Mouse (Mus musculus) midbrain, embryonic 13.5 days (tissue): ENCODE measurements around the gene Olfr747. TPM values are rescaled to one million over a fixed set of nuclear protein-coding genes. Genes with fewer than 3 reads are reported as not detected.
"Not testable (repeated sequence)": the region's sequence is repeated elsewhere in the genome, so short reads cannot be mapped to it uniquely, and the experiment has no call there.

Experiments
- ATAC-seq: fragments of 200-750 bp; cut with Nextera tagmentation; 2 replicates; pipeline ENCODE4 v1.8.0; 2017; ENCODE audit warnings: mild to moderate bottlenecking, moderate TSS enrichment, moderate library complexity
- H3K27ac ChIP-seq: fragments of 300-500 bp; sonication (generic); 2 replicates; pipeline ENCODE4 v1.5.1; 2015; ENCODE audit warnings: inconsistent platforms, mild to moderate bottlenecking, moderate library complexity
- H3K27me3 ChIP-seq: fragments of 300-500 bp; sonication (generic); 2 replicates; pipeline ENCODE4 v1.6.1; 2015; ENCODE audit warnings: mild to moderate bottlenecking, inconsistent platforms
- H3K36me3 ChIP-seq: fragments of 300-500 bp; sonication (generic); 2 replicates; pipeline ENCODE4 v1.6.1; 2015; ENCODE audit warnings: mild to moderate bottlenecking, inconsistent platforms
- H3K4me1 ChIP-seq: fragments of 300-500 bp; sonication (generic); replicated peaks from 2 replicates; pipeline ENCODE4 v1.6.1; 2015; ENCODE audit warnings: inconsistent platforms
- H3K4me2 ChIP-seq: fragments of 300-500 bp; sonication (generic); replicated peaks from 2 replicates; pipeline ENCODE4 v1.6.1; 2015; ENCODE audit warnings: moderate library complexity, mild to moderate bottlenecking, inconsistent platforms
- H3K4me3 ChIP-seq: fragments of 300-500 bp; sonication (generic); replicated peaks from 2 replicates; pipeline ENCODE4 v1.5.1; 2015; ENCODE audit warnings: mild to moderate bottlenecking, inconsistent platforms
- H3K9ac ChIP-seq: fragments of 300-500 bp; sonication (generic); replicated peaks from 2 replicates; pipeline ENCODE4 v1.6.1; 2015; ENCODE audit warnings: mild to moderate bottlenecking, inconsistent platforms
- H3K9me3 ChIP-seq: fragments of 300-500 bp; sonication (generic); 2 replicates; pipeline ENCODE4 v1.6.1; 2016; ENCODE audit warnings: mild to moderate bottlenecking, inconsistent platforms
- WGBS: fragments of 180-500 bp; shearing (Covaris S2); methylation state at CpG from one replicate; pipeline ENCODE4 v1.1.7; 2015; 5-methylcytosine and 5-hydroxymethylcytosine counted together
- polyA plus RNA-seq: library from polyadenylated mRNA; unstranded; fragments of >200 nt; fragmentation: Nextera tagmentation; extraction: Ambion mirVana; gene quantifications from 2 replicates; pipeline ENCODE4 v1.2.1, GENCODE M21; 2015

Gene Olfr747
- not detected in 2 replicates for polyA plus RNA-seq

DNA sequence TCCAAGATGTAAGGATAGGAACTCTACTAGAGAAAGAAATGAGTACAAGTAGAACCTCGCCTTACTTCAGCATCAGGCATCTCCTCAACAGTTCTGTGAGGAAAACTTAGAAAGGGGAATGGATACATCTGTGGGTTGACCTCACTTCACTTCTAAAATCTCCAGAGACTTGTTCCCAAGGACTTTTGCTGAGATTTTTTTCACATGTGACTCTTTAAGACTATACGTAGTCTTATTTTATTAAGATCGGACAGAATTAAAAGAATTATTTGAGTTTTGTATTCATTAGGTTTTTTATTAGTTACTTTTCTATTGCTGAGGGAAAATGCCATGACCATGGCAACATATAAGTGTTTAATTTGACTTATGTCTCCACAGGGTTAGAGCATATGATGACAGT lies at the start of gene Olfr747:
Gene Olfr747 (minus strand): TSS at position 101 of the 400 bp plus-strand sequence.
- 90% methylated on average over 3 of the region's 3 CpGs for WGBS

GRCm38 (mm10) chr14:50741584-50741983 lies 48.6 kb upstream of the Olfr747 start:
- no peak for ATAC-seq

More for the DNA sequence above, at the start of gene Olfr747:
- no peaks in the 10 kb centered on the region for H3K9me3 ChIP-seq
- no peaks in the 10 kb centered on the region for H3K27me3 ChIP-seq
- H3K36me3 ChIP-seq, result no peaks in the 10 kb centered on the region
- H3K4me1 ChIP-seq, result no peaks in the 10 kb centered on the region
- no peak within 1 kb of the TSS for H3K9ac ChIP-seq
- no peak within 1 kb of the TSS for H3K4me3 ChIP-seq
- H3K27ac ChIP-seq, result no peak within 1 kb of the TSS
- no peak within 1 kb of the TSS for H3K4me2 ChIP-seq
- no peak for ATAC-seq

GRCm38 (mm10) chr14:50740334-50740733 lies 47.3 kb upstream of the Olfr747 start:
- H3K27ac ChIP-seq, result no peak overlapping the region
- H3K27me3 ChIP-seq, result no peaks in the 10 kb centered on the region
- no peaks in the 10 kb centered on the region for H3K9me3 ChIP-seq
- WGBS, result 79% methylated on average over 2 of the region's 2 CpGs
- no peak overlapping the region for H3K9ac ChIP-seq
- no peaks in the 10 kb centered on the region for H3K4me1 ChIP-seq
- H3K36me3 ChIP-seq, result no peaks in the 10 kb centered on the region
- H3K4me3 ChIP-seq, result no peak overlapping the region
- no peak overlapping the region for H3K4me2 ChIP-seq
- ATAC-seq, result no peak

More at GRCm38 (mm10) chr14:50741584-50741983, 48.6 kb upstream of the Olfr747 start:
- WGBS, result 68% methylated on average over 2 of the region's 2 CpGs
- no peak overlapping the region for H3K9ac ChIP-seq
- no peaks in the 10 kb centered on the region for H3K27me3 ChIP-seq
- H3K9me3 ChIP-seq, result no peaks in the 10 kb centered on the region
- no peak overlapping the region for H3K4me2 ChIP-seq
- H3K4me1 ChIP-seq, result no peaks in the 10 kb centered on the region
- H3K27ac ChIP-seq, result no peak overlapping the region
- no peaks in the 10 kb centered on the region for H3K36me3 ChIP-seq
- no peak overlapping the region for H3K4me3 ChIP-seq

DNA sequence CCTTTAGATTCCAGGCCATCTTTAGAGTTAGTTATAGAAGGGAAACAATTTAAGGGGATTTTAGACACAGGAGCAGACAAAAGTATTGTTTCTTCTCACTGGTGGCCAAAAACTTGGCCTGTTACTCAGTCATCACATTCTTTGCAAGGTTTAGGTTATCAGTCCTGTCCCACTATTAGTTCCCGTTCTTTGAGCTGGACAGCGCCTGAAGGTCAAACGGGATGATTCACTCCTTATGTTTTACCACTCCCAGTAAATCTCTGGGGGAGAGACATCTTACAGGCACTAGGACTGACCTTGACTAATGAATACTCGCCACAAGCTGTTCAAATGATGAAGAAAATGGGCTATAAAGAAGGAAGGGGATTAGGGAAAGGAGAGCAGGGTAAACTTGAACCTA lies 29.4 kb upstream of the Olfr747 start:
- not testable (repeated sequence) for H3K9ac ChIP-seq, H3K36me3 ChIP-seq, H3K27me3 ChIP-seq, H3K4me2 ChIP-seq, ATAC-seq, H3K4me3 ChIP-seq, H3K9me3 ChIP-seq, H3K27ac ChIP-seq, H3K4me1 ChIP-seq
- WGBS, result 88% methylated on average over 3 of the region's 4 CpGs

- not testable (repeated sequence) for H3K27me3 ChIP-seq, H3K9ac ChIP-seq, H3K36me3 ChIP-seq, H3K4me2 ChIP-seq, H3K4me1 ChIP-seq, H3K9me3 ChIP-seq, H3K4me3 ChIP-seq, H3K27ac ChIP-seq, ATAC-seq
- 92% methylated on average over 15 of the region's 15 CpGs for WGBS
Observed at GRCm38 (mm10) chr14:50719875-50720274, 26.9 kb upstream of the Olfr747 start.

DNA sequence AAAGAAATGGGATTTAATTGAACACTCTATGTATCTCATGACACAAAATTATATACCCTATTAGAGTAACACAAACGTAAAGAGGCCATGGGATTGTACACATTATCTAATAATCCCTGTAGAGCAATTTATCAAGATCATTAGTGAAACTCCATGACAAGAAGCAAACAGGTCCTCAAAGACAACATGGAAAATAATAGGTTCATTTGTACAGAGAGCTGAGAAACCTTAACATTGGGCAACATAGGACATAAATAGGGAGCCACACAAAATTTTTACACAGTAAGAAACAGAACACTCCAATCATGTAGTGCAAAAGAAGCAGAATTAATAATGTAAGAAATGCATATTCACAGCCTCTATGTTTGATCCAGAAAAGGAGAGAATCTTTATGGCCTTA lies 14.1 kb upstream of the Olfr747 start, which contains the start of gene Olfr748:
Gene Olfr748 (plus strand): TSS at position 301 of the 400 bp plus-strand sequence.
- no peak for ATAC-seq
- Histone ChIP-seq H3K27ac (no peak within 1 kb of the TSS), H3K27me3 (no peaks in the 10 kb centered on the region), H3K4me2 (no peak within 1 kb of the TSS), H3K4me1 (no peaks in the 10 kb centered on the region), H3K9ac (no peak within 1 kb of the TSS), H3K36me3 (no peaks in the 10 kb centered on the region), H3K9me3 (no peaks in the 10 kb centered on the region), H3K4me3 (no peak within 1 kb of the TSS)
- WGBS, result 65% methylated on average over 1 of the region's 1 CpGs

GRCm38 (mm10) chr14:50646783-50647182 lies 46.2 kb downstream of the Olfr747 start, which contains the start of gene Olfr746:
Gene Olfr746, plus strand, starts transcription at chr14:50647083.
- Histone ChIP-seq H3K9ac (no peak within 1 kb of the TSS), H3K36me3 (no peaks in the 10 kb centered on the region)

GRCm38 (mm10) chr14:50639088-50639487 lies 53.9 kb downstream of the Olfr747 start, which contains the start of gene Olfr745:
Gene Olfr745, plus strand, starts transcription at chr14:50639388.
- Histone ChIP-seq H3K4me2 (no peak within 1 kb of the TSS), H3K36me3 (no peaks in the 10 kb centered on the region), H3K27ac (no peak within 1 kb of the TSS), H3K9me3 (no peaks in the 10 kb centered on the region), H3K4me1 (no peaks in the 10 kb centered on the region), H3K4me3 (no peak within 1 kb of the TSS), H3K9ac (no peak within 1 kb of the TSS), H3K27me3 (no peaks in the 10 kb centered on the region)
- no peak for ATAC-seq
- 86% methylated on average over 2 of the region's 2 CpGs for WGBS

More at GRCm38 (mm10) chr14:50646783-50647182, 46.2 kb downstream of the Olfr747 start, which contains the start of gene Olfr746:
- H3K4me1 ChIP-seq, result no peaks in the 10 kb centered on the region
- no peak within 1 kb of the TSS for H3K4me2 ChIP-seq
- no peaks in the 10 kb centered on the region for H3K9me3 ChIP-seq
- no peak for ATAC-seq
- H3K27ac ChIP-seq, result no peak within 1 kb of the TSS
- H3K27me3 ChIP-seq, result no peaks in the 10 kb centered on the region
- H3K4me3 ChIP-seq, result no peak within 1 kb of the TSS

Other genes with a start within 250 kb of the Olfr747 start
- gene Olfr740, start 247.7 kb downstream of the Olfr747 start, polyA plus RNA-seq, result not detected in 2 replicates
- not detected in 2 replicates for gene Olfr741, start 220.5 kb downstream of the Olfr747 start, polyA plus RNA-seq
- gene Olfr742, start 189.6 kb downstream of the Olfr747 start, polyA plus RNA-seq, result not detected in 2 replicates
- gene Olfr743, start 171.4 kb downstream of the Olfr747 start, polyA plus RNA-seq, result not detected in 2 replicates
- not detected in 2 replicates for gene Olfr744, start 78.3 kb downstream of the Olfr747 start, polyA plus RNA-seq
- gene Olfr745, start 53.8 kb downstream of the Olfr747 start, polyA plus RNA-seq, result not detected in 2 replicates
- not detected in 2 replicates for gene Olfr746, start 46.1 kb downstream of the Olfr747 start, polyA plus RNA-seq
- not detected in 2 replicates for gene Olfr748, start 14.2 kb upstream of the Olfr747 start, polyA plus RNA-seq
- not detected in 2 replicates for gene Olfr749, start 51.9 kb upstream of the Olfr747 start, polyA plus RNA-seq
- 130 and 136 TPM in 2 replicates for gene Ttc5, start 92.3 kb upstream of the Olfr747 start, polyA plus RNA-seq
- 0.11 TPM in 1 of 2 replicates, not detected in the other for gene Ccnb1ip1, start 114.5 kb upstream of the Olfr747 start, polyA plus RNA-seq
- 48.4 and 50.6 TPM in 2 replicates for gene Parp2, start 114.6 kb upstream of the Olfr747 start, polyA plus RNA-seq
- 2.7 and 4.5 TPM in 2 replicates for gene Tep1, start 177.4 kb upstream of the Olfr747 start, polyA plus RNA-seq
- 0.52 and 0.65 TPM in 2 replicates for gene Klhl33, start 204.3 kb upstream of the Olfr747 start, polyA plus RNA-seq
- gene Osgep, start 231.7 kb upstream of the Olfr747 start, polyA plus RNA-seq, result 127 and 130 TPM in 2 replicates
- 279 and 280 TPM in 2 replicates for gene Apex1, start 231.8 kb upstream of the Olfr747 start, polyA plus RNA-seq
- gene Pip4p1, start 237.7 kb upstream of the Olfr747 start, polyA plus RNA-seq, result 78.9 and 85.3 TPM in 2 replicates
- gene Pnp, start 237.9 kb upstream of the Olfr747 start, polyA plus RNA-seq, result 29.1 and 31.1 TPM in 2 replicates